Mouse (Mus musculus): Measurements from ENCODE around the gene Igsf8.

DNA sequence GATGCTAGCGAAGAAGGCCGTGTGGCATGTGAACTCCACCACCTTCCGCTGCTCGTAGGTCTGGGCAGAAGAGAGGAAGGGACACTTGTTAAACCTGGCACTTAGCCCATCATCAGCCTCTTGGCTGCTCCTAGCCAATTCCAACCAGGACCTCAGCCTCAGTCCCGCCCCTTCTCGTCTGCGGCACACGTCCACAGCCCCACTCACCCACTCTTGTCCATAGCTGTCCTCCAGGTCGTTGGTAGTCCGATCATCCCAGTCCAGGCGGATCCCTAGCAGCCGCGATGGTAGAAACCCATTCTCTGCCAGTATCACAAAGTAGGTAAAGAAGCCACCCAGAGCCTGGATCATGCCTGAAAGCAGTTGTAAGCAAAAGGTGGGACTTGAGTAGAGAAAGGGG is 16.9 kb downstream of the Igsf8 start:
- TF ChIP-seq POLR2A (IDR thresholded peaks at IDR 0.05; ENCODE audit: control insufficient read depth, extremely low read depth, insufficient read depth, low read length, poor library complexity), result no peak
- no peak for TF ChIP-seq CTCF (IDR thresholded peaks at IDR 0.05; ENCODE audit: borderline replicate concordance, control insufficient read depth, extremely low read depth, insufficient read depth, low read length, poor library complexity)
